Mouse (Mus musculus): ENCODE measurements around the gene Thg1l. TPM values are rescaled to one million over a fixed set of nuclear protein-coding genes. Genes with fewer than 3 reads are reported as not detected.

The Thg1l gene
- polyA plus RNA-seq, 1 experiment from 2014 or later, result 13.2 TPM

GRCm38 (mm10) chr11:45926640-45927082 lies 28.6 kb downstream of the Thg1l start:
- peak; percentile 70; the same call in 1 of the 2 replicates for ATAC-seq (ENCODE audit: insufficient number of reproducible peaks, insufficient read depth, low FRiP score, low TSS enrichment, low read depth)
- Histone ChIP-seq H3K9ac (peak overlapping the region; percentile 68), H3K4me2 (peak overlapping the region; percentile 62), H3K9me3 (no peaks in the 10 kb centered on the region), H3K27me3 (no peaks in the 10 kb centered on the region), H3K27ac (no peak overlapping the region), H3K4me3 (peak overlapping the region; percentile 42), H3K4me1 (no peaks in the 10 kb centered on the region), H3K36me3 (peaks cover 18% of the 10 kb centered on the region)
- under 1% methylated on average over 9 of the region's 9 CpGs for WGBS

GRCm38 (mm10) chr11:45925436-45925835 lies 29.9 kb downstream of the Thg1l start:
- Histone ChIP-seq H3K27me3 (no peaks in the 10 kb centered on the region), H3K27ac (no peak overlapping the region), H3K4me3 (no peak overlapping the region), H3K9me3 (no peaks in the 10 kb centered on the region), H3K36me3 (peaks cover 13% of the 10 kb centered on the region), H3K4me1 (peaks cover 4% of the 10 kb centered on the region), H3K4me2 (no peak overlapping the region), H3K9ac (no peak overlapping the region)
- 33% methylated on average over 6 of the region's 6 CpGs for WGBS
- no peak for ATAC-seq (ENCODE audit: insufficient number of reproducible peaks, insufficient read depth, low FRiP score, low TSS enrichment, low read depth)

GRCm38 (mm10) chr11:45921480-45921898 lies 33.8 kb downstream of the Thg1l start:
- Histone ChIP-seq H3K27me3 (no peaks in the 10 kb centered on the region), H3K9ac (0 out of 2 replicates have a peak overlapping the region, but pooled peaks have one; percentile 49), H3K27ac (no peak overlapping the region), H3K36me3 (no peaks in the 10 kb centered on the region), H3K4me1 (peaks cover 4% of the 10 kb centered on the region), H3K4me3 (no peak overlapping the region), H3K4me2 (peak overlapping the region; percentile 42; the same call in 1 of the 2 replicates), H3K9me3 (no peaks in the 10 kb centered on the region)
- ATAC-seq (ENCODE audit: insufficient number of reproducible peaks, insufficient read depth, low FRiP score, low TSS enrichment, low read depth), result no peak
- 16% methylated on average over 10 of the region's 10 CpGs for WGBS

GRCm38 (mm10) chr11:45921026-45921425 lies 34.3 kb downstream of the Thg1l start:
- no peak for ATAC-seq (ENCODE audit: insufficient number of reproducible peaks, insufficient read depth, low FRiP score, low TSS enrichment, low read depth)
- peak overlapping the region; percentile 42; the same call in 1 of the 2 replicates for H3K4me2 ChIP-seq
- no peak overlapping the region for H3K4me3 ChIP-seq
- H3K4me1 ChIP-seq, result peaks cover 4% of the 10 kb centered on the region
- H3K27me3 ChIP-seq, result no peaks in the 10 kb centered on the region
- H3K27ac ChIP-seq, result no peak overlapping the region
- no peaks in the 10 kb centered on the region for H3K9me3 ChIP-seq
- H3K36me3 ChIP-seq, result no peaks in the 10 kb centered on the region
- H3K9ac ChIP-seq, result no peak overlapping the region
- 60% methylated on average over 8 of the region's 8 CpGs for WGBS

- H3K27me3 ChIP-seq, result no peaks in the 10 kb centered on the region
- no peak for ATAC-seq (ENCODE audit: insufficient number of reproducible peaks, insufficient read depth, low FRiP score, low TSS enrichment, low read depth)
- H3K4me3 ChIP-seq, result no peak overlapping the region
- H3K9ac ChIP-seq, result no peak overlapping the region
- H3K9me3 ChIP-seq, result no peaks in the 10 kb centered on the region
- no peaks in the 10 kb centered on the region for H3K36me3 ChIP-seq
- peaks cover 4% of the 10 kb centered on the region for H3K4me1 ChIP-seq
- WGBS, result 86% methylated on average over 4 of the region's 4 CpGs
- no peak overlapping the region for H3K27ac ChIP-seq
- no peak overlapping the region for H3K4me2 ChIP-seq
Measured at GRCm38 (mm10) chr11:45918836-45919235, 36.5 kb downstream of the Thg1l start.

- no peak for ATAC-seq (ENCODE audit: insufficient number of reproducible peaks, insufficient read depth, low FRiP score, low TSS enrichment, low read depth)
- no peak overlapping the region for H3K9ac ChIP-seq
- WGBS, result 93% methylated on average over 6 of the region's 6 CpGs
Measured at GRCm38 (mm10) chr11:45918018-45918417, 37.3 kb downstream of the Thg1l start.

GRCm38 (mm10) chr11:45916196-45916595 lies 39.1 kb downstream of the Thg1l start:
- H3K9ac ChIP-seq, result no peak overlapping the region
- peaks cover 9% of the 10 kb centered on the region for H3K36me3 ChIP-seq
- ATAC-seq (ENCODE audit: insufficient number of reproducible peaks, insufficient read depth, low FRiP score, low TSS enrichment, low read depth), result no peak
- no peak overlapping the region for H3K27ac ChIP-seq
- no peak overlapping the region for H3K4me2 ChIP-seq
- 85% methylated on average over 10 of the region's 10 CpGs for WGBS
- H3K4me3 ChIP-seq, result no peak overlapping the region
- H3K27me3 ChIP-seq, result no peaks in the 10 kb centered on the region
- H3K4me1 ChIP-seq, result no peaks in the 10 kb centered on the region; the same call in 1 of the 2 replicates
- H3K9me3 ChIP-seq, result no peaks in the 10 kb centered on the region

More at GRCm38 (mm10) chr11:45918018-45918417, 37.3 kb downstream of the Thg1l start:
- Histone ChIP-seq H3K27me3 (no peaks in the 10 kb centered on the region), H3K4me3 (no peak overlapping the region), H3K27ac (no peak overlapping the region), H3K36me3 (no peaks in the 10 kb centered on the region), H3K4me2 (no peak overlapping the region), H3K4me1 (peaks cover 4% of the 10 kb centered on the region), H3K9me3 (no peaks in the 10 kb centered on the region)

- 91% methylated on average over 5 of the region's 5 CpGs for WGBS
- no peak overlapping the region for H3K27ac ChIP-seq
- H3K9ac ChIP-seq, result no peak overlapping the region
- H3K27me3 ChIP-seq, result no peaks in the 10 kb centered on the region
- H3K4me3 ChIP-seq, result no peak overlapping the region
- H3K4me1 ChIP-seq, result no peaks in the 10 kb centered on the region
- H3K4me2 ChIP-seq, result no peak overlapping the region
- ATAC-seq (ENCODE audit: insufficient number of reproducible peaks, insufficient read depth, low FRiP score, low TSS enrichment, low read depth), result no peak
- no peaks in the 10 kb centered on the region for H3K9me3 ChIP-seq
- peaks cover 56% of the 10 kb centered on the region for H3K36me3 ChIP-seq
Measured at GRCm38 (mm10) chr11:45910701-45911100, 44.6 kb downstream of the Thg1l start.

GRCm38 (mm10) chr11:45908894-45909293 lies 46.4 kb downstream of the Thg1l start:
- Histone ChIP-seq H3K27me3 (no peaks in the 10 kb centered on the region), H3K9ac (no peak overlapping the region), H3K36me3 (peaks cover 62% of the 10 kb centered on the region), H3K4me3 (no peak overlapping the region), H3K27ac (no peak overlapping the region), H3K4me2 (no peak overlapping the region), H3K4me1 (no peaks in the 10 kb centered on the region), H3K9me3 (no peaks in the 10 kb centered on the region)
- WGBS, result 96% methylated on average over 7 of the region's 7 CpGs
- no peak for ATAC-seq (ENCODE audit: insufficient number of reproducible peaks, insufficient read depth, low FRiP score, low TSS enrichment, low read depth)

- no peaks in the 10 kb centered on the region for H3K4me1 ChIP-seq
- 94% methylated on average over 7 of the region's 7 CpGs for WGBS
- H3K9ac ChIP-seq, result no peak overlapping the region
- H3K27ac ChIP-seq, result no peak overlapping the region
- no peak overlapping the region for H3K4me2 ChIP-seq
- no peak overlapping the region for H3K4me3 ChIP-seq
- H3K27me3 ChIP-seq, result no peaks in the 10 kb centered on the region
- H3K9me3 ChIP-seq, result no peaks in the 10 kb centered on the region
- H3K36me3 ChIP-seq, result peaks cover 70% of the 10 kb centered on the region
- no peak for ATAC-seq (ENCODE audit: insufficient number of reproducible peaks, insufficient read depth, low FRiP score, low TSS enrichment, low read depth)
Measured at GRCm38 (mm10) chr11:45908070-45908469, 47.2 kb downstream of the Thg1l start.

GRCm38 (mm10) chr11:45907301-45907700 lies 48.0 kb downstream of the Thg1l start:
- Histone ChIP-seq H3K4me2 (no peak overlapping the region), H3K27ac (no peak overlapping the region), H3K9me3 (no peaks in the 10 kb centered on the region), H3K27me3 (no peaks in the 10 kb centered on the region), H3K4me3 (no peak overlapping the region), H3K36me3 (peaks cover 78% of the 10 kb centered on the region), H3K9ac (no peak overlapping the region), H3K4me1 (no peaks in the 10 kb centered on the region)
- no peak for ATAC-seq (ENCODE audit: insufficient number of reproducible peaks, insufficient read depth, low FRiP score, low TSS enrichment, low read depth)
- 87% methylated on average over 5 of the region's 5 CpGs for WGBS

- WGBS, result 88% methylated on average over 8 of the region's 8 CpGs
- no peaks in the 10 kb centered on the region for H3K27me3 ChIP-seq
- H3K36me3 ChIP-seq, result peaks cover 74% of the 10 kb centered on the region
- H3K4me1 ChIP-seq, result no peaks in the 10 kb centered on the region
- H3K9ac ChIP-seq, result no peak overlapping the region
- no peak overlapping the region for H3K4me3 ChIP-seq
- H3K27ac ChIP-seq, result no peak overlapping the region
- H3K4me2 ChIP-seq, result no peak overlapping the region
- no peaks in the 10 kb centered on the region for H3K9me3 ChIP-seq
- ATAC-seq (ENCODE audit: insufficient number of reproducible peaks, insufficient read depth, low FRiP score, low TSS enrichment, low read depth), result no peak
Measured at GRCm38 (mm10) chr11:45906109-45906786, 49.0 kb downstream of the Thg1l start.

All from embryonic facial prominence, embryonic 13.5 days (tissue).